Mouse (Mus musculus): Measurements from ENCODE around the gene Tmf1. TPM values are rescaled to one million over a fixed set of nuclear protein-coding genes. Genes with fewer than 3 reads are reported as not detected.

Gene Tmf1
- polyA plus RNA-seq, 1 experiment from 2014 or later, result 42.7 TPM

GRCm38 (mm10) chr6:97149721-97150120 is 29.2 kb downstream of the Tmf1 start:
- no peak for ATAC-seq (ENCODE audit: low FRiP score, low TSS enrichment)
- 94% methylated on average over 2 of the region's 2 CpGs for WGBS

GRCm38 (mm10) chr6:97148383-97149251 is 30.3 kb downstream of the Tmf1 start, which contains the start of gene Eogt:
Eogt (minus strand) TSS chr6:97149182.
- Histone ChIP-seq H3K4me1 (ENCODE audit: control insufficient read depth, insufficient read depth, low read length) (peaks cover 12% of the 10 kb centered on the region), H3K9me3 (ENCODE audit: control insufficient read depth, low read length) (no peaks in the 10 kb centered on the region), H3K9ac (replicated peaks; ENCODE audit: low read length) (peak within 1 kb of the TSS; percentile 84), H3K27me3 (ENCODE audit: control insufficient read depth, insufficient read depth, low read length) (no peaks in the 10 kb centered on the region), H3K36me3 (ENCODE audit: control insufficient read depth, insufficient read depth, low read length) (0 out of 2 replicates have a peak, but pooled peaks cover 2% of the 10 kb centered on the region), H3K4me3 (replicated peaks; ENCODE audit: low read depth, low read length) (peak within 1 kb of the TSS; percentile 60), H3K27ac (replicated peaks; ENCODE audit: low read depth, low read length) (peak within 1 kb of the TSS; percentile 76), H3K4me2 (ENCODE audit: low read length) (peak within 1 kb of the TSS; percentile 97)
- ATAC-seq (ENCODE audit: low FRiP score, low TSS enrichment), result peak; percentile 69
- peak; percentile 80 for DNase-seq
- WGBS, result under 1% methylated on average over 56 of the region's 56 CpGs

More at GRCm38 (mm10) chr6:97149721-97150120, 29.2 kb downstream of the Tmf1 start:
- H3K36me3 ChIP-seq (ENCODE audit: control insufficient read depth, insufficient read depth, low read length), result 0 out of 2 replicates have a peak, but pooled peaks cover 2% of the 10 kb centered on the region
- H3K4me1 ChIP-seq (ENCODE audit: control insufficient read depth, insufficient read depth, low read length), result peaks cover 12% of the 10 kb centered on the region
- H3K4me2 ChIP-seq (ENCODE audit: low read length), result no peak overlapping the region
- H3K4me3 ChIP-seq (replicated peaks; ENCODE audit: low read depth, low read length), result no peak overlapping the region
- no peaks in the 10 kb centered on the region for H3K9me3 ChIP-seq (ENCODE audit: control insufficient read depth, low read length)
- DNase-seq, result no peak
- H3K9ac ChIP-seq (replicated peaks; ENCODE audit: low read length), result no peak overlapping the region
- H3K27ac ChIP-seq (replicated peaks; ENCODE audit: low read depth, low read length), result no peak overlapping the region
- H3K27me3 ChIP-seq (ENCODE audit: control insufficient read depth, insufficient read depth, low read length), result no peaks in the 10 kb centered on the region

GRCm38 (mm10) chr6:97147755-97148382 is 31.1 kb downstream of the Tmf1 start:
- H3K27me3 ChIP-seq (ENCODE audit: control insufficient read depth, insufficient read depth, low read length), result no peaks in the 10 kb centered on the region
- H3K9ac ChIP-seq (replicated peaks; ENCODE audit: low read length), result peak overlapping the region; percentile 84
- ATAC-seq (ENCODE audit: low FRiP score, low TSS enrichment), result peak; percentile 65
- 15% methylated on average over 18 of the region's 18 CpGs for WGBS
- H3K4me3 ChIP-seq (replicated peaks; ENCODE audit: low read depth, low read length), result peak overlapping the region; percentile 60
- H3K4me2 ChIP-seq (ENCODE audit: low read length), result peak overlapping the region; percentile 97
- no peaks in the 10 kb centered on the region for H3K9me3 ChIP-seq (ENCODE audit: control insufficient read depth, low read length)
- peaks cover 12% of the 10 kb centered on the region for H3K4me1 ChIP-seq (ENCODE audit: control insufficient read depth, insufficient read depth, low read length)
- peak; percentile 72 for DNase-seq
- H3K27ac ChIP-seq (replicated peaks; ENCODE audit: low read depth, low read length), result peak overlapping the region; percentile 76
- 0 out of 2 replicates have a peak, but pooled peaks cover 2% of the 10 kb centered on the region for H3K36me3 ChIP-seq (ENCODE audit: control insufficient read depth, insufficient read depth, low read length)

GRCm38 (mm10) chr6:97145156-97145555 is 33.8 kb downstream of the Tmf1 start:
- WGBS, result 91% methylated on average over 7 of the region's 7 CpGs
- DNase-seq (no peak), ATAC-seq (ENCODE audit: low FRiP score, low TSS enrichment) (no peak)
- Histone ChIP-seq H3K27ac (replicated peaks; ENCODE audit: low read depth, low read length) (no peak overlapping the region), H3K4me2 (ENCODE audit: low read length) (no peak overlapping the region), H3K27me3 (ENCODE audit: control insufficient read depth, insufficient read depth, low read length) (no peaks in the 10 kb centered on the region), H3K4me3 (replicated peaks; ENCODE audit: low read depth, low read length) (no peak overlapping the region), H3K9me3 (ENCODE audit: control insufficient read depth, low read length) (no peaks in the 10 kb centered on the region), H3K4me1 (ENCODE audit: control insufficient read depth, insufficient read depth, low read length) (peaks cover 12% of the 10 kb centered on the region), H3K36me3 (ENCODE audit: control insufficient read depth, insufficient read depth, low read length) (no peaks in the 10 kb centered on the region), H3K9ac (replicated peaks; ENCODE audit: low read length) (no peak overlapping the region)

- WGBS, result 52% methylated on average over 7 of the region's 7 CpGs
- peak; percentile 11 for DNase-seq
- H3K27me3 ChIP-seq (ENCODE audit: control insufficient read depth, insufficient read depth, low read length), result no peaks in the 10 kb centered on the region
Observed at GRCm38 (mm10) chr6:97144359-97144758, 34.6 kb downstream of the Tmf1 start.

GRCm38 (mm10) chr6:97142611-97143010 is 36.3 kb downstream of the Tmf1 start:
- H3K27ac ChIP-seq (replicated peaks; ENCODE audit: low read depth, low read length), result no peak overlapping the region
- H3K9ac ChIP-seq (replicated peaks; ENCODE audit: low read length), result no peak overlapping the region
- no peak for ATAC-seq (ENCODE audit: low FRiP score, low TSS enrichment)
- no peaks in the 10 kb centered on the region for H3K9me3 ChIP-seq (ENCODE audit: control insufficient read depth, low read length)
- 90% methylated on average over 8 of the region's 8 CpGs for WGBS
- DNase-seq, result no peak
- no peak overlapping the region for H3K4me3 ChIP-seq (replicated peaks; ENCODE audit: low read depth, low read length)
- H3K4me2 ChIP-seq (ENCODE audit: low read length), result no peak overlapping the region
- H3K4me1 ChIP-seq (ENCODE audit: control insufficient read depth, insufficient read depth, low read length), result peaks cover 5% of the 10 kb centered on the region; the same call in 1 of the 2 replicates
- no peaks in the 10 kb centered on the region for H3K27me3 ChIP-seq (ENCODE audit: control insufficient read depth, insufficient read depth, low read length)
- H3K36me3 ChIP-seq (ENCODE audit: control insufficient read depth, insufficient read depth, low read length), result no peaks in the 10 kb centered on the region

More at GRCm38 (mm10) chr6:97144359-97144758, 34.6 kb downstream of the Tmf1 start:
- peaks cover 12% of the 10 kb centered on the region for H3K4me1 ChIP-seq (ENCODE audit: control insufficient read depth, insufficient read depth, low read length)
- no peak overlapping the region for H3K27ac ChIP-seq (replicated peaks; ENCODE audit: low read depth, low read length)
- no peak overlapping the region for H3K4me3 ChIP-seq (replicated peaks; ENCODE audit: low read depth, low read length)
- no peaks in the 10 kb centered on the region for H3K36me3 ChIP-seq (ENCODE audit: control insufficient read depth, insufficient read depth, low read length)
- no peak for ATAC-seq (ENCODE audit: low FRiP score, low TSS enrichment)
- H3K9me3 ChIP-seq (ENCODE audit: control insufficient read depth, low read length), result no peaks in the 10 kb centered on the region
- no peak overlapping the region for H3K9ac ChIP-seq (replicated peaks; ENCODE audit: low read length)
- no peak overlapping the region for H3K4me2 ChIP-seq (ENCODE audit: low read length)

GRCm38 (mm10) chr6:97141811-97142210 is 37.1 kb downstream of the Tmf1 start:
- H3K4me1 ChIP-seq (ENCODE audit: control insufficient read depth, insufficient read depth, low read length), result no peaks in the 10 kb centered on the region
- H3K9ac ChIP-seq (replicated peaks; ENCODE audit: low read length), result no peak overlapping the region
- H3K4me2 ChIP-seq (ENCODE audit: low read length), result no peak overlapping the region
- 84% methylated on average over 7 of the region's 7 CpGs for WGBS
- no peaks in the 10 kb centered on the region for H3K9me3 ChIP-seq (ENCODE audit: control insufficient read depth, low read length)
- DNase-seq (no peak), ATAC-seq (ENCODE audit: low FRiP score, low TSS enrichment) (no peak)
- no peaks in the 10 kb centered on the region for H3K36me3 ChIP-seq (ENCODE audit: control insufficient read depth, insufficient read depth, low read length)
- H3K4me3 ChIP-seq (replicated peaks; ENCODE audit: low read depth, low read length), result no peak overlapping the region
- no peaks in the 10 kb centered on the region for H3K27me3 ChIP-seq (ENCODE audit: control insufficient read depth, insufficient read depth, low read length)
- no peak overlapping the region for H3K27ac ChIP-seq (replicated peaks; ENCODE audit: low read depth, low read length)

- no peak overlapping the region for H3K4me2 ChIP-seq (ENCODE audit: low read length)
- no peaks in the 10 kb centered on the region for H3K27me3 ChIP-seq (ENCODE audit: control insufficient read depth, insufficient read depth, low read length)
- DNase-seq, result no peak
- no peak overlapping the region for H3K4me3 ChIP-seq (replicated peaks; ENCODE audit: low read depth, low read length)
- ATAC-seq (ENCODE audit: low FRiP score, low TSS enrichment), result no peak
- no peaks in the 10 kb centered on the region for H3K36me3 ChIP-seq (ENCODE audit: control insufficient read depth, insufficient read depth, low read length)
- no peaks in the 10 kb centered on the region for H3K9me3 ChIP-seq (ENCODE audit: control insufficient read depth, low read length)
- no peaks in the 10 kb centered on the region for H3K4me1 ChIP-seq (ENCODE audit: control insufficient read depth, insufficient read depth, low read length)
- 80% methylated on average over 5 of the region's 5 CpGs for WGBS
- H3K27ac ChIP-seq (replicated peaks; ENCODE audit: low read depth, low read length), result no peak overlapping the region
- H3K9ac ChIP-seq (replicated peaks; ENCODE audit: low read length), result no peak overlapping the region
Observed at GRCm38 (mm10) chr6:97132707-97133303, 46.1 kb downstream of the Tmf1 start.

All from midbrain, embryonic 14.5 days (tissue).